Mouse (Mus musculus) C2C12 (cell line): ENCODE measurements around the gene Tmem72.

Experiments used
- CEBPB ChIP-seq: IDR thresholded peaks from one replicate; pipeline ENCODE4 v1.6.1; 2011; ENCODE audit warnings: low read depth, mild to moderate bottlenecking, control low read depth, moderate library complexity
- CTCF ChIP-seq: IDR thresholded peaks from one replicate; pipeline ENCODE4 v1.5.1; 2011; ENCODE audit not compliant: control insufficient read depth, insufficient read depth, insufficient read length
- FOSL1 ChIP-seq: IDR thresholded peaks from one replicate; pipeline ENCODE4 v1.8.0; 2011; ENCODE audit warnings: mild to moderate bottlenecking, low read length; ENCODE audit not compliant: poor library complexity, insufficient read depth, severe bottlenecking
- MAX ChIP-seq: IDR thresholded peaks from one replicate; pipeline ENCODE4 v1.6.1; 2011; ENCODE audit warnings: mild to moderate bottlenecking, control low read depth
- USF1 ChIP-seq: IDR thresholded peaks from one replicate; pipeline ENCODE4 v1.6.1; 2011; ENCODE audit warnings: low read depth, mild to moderate bottlenecking, control low read depth, moderate library complexity

DNA sequence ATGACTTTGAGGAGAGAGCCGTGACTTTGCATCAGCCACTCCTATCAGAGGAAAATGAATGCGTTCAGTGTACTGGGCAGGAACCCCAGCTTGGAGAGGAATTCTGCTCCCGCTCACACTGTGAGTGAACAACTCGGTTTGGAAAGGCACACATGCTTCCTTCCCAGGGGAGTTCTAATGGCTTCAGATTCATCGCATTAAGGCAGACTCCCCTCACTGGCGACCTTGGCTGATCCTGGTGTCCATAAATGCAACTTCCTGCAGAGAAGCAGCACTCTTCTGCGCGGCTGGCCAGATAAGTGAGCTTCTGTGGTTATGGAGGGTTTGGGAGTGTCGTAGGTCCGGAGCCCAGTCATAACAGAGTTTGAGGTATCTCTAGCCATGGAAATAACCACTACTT is 86.9 kb downstream of the Tmem72 start:
- no peak for TF ChIP-seq CTCF
- TF ChIP-seq MAX, result no peak
- no peak for TF ChIP-seq USF1
- no peak for TF ChIP-seq CEBPB
- no peak for TF ChIP-seq FOSL1
